Comparison of ENCODE assay signal across 8 mouse cellular contexts in genomic region chr10:44005677-44006641, GRCm38 (mm10).
A peak's percentile ranks its signal among the peaks of the same experiment; 100 is the strongest.
DNase-seq lines count a peak whose midpoint lies in the region; ATAC-seq and TF ChIP-seq lines count a peak whose summit lies in the region.

No protein-coding gene starts in this region.

- peak; percentile 56 to 60 for DNase-seq in urinary bladder, adult 18-20 months (ENCODE audit: low spot score in 2 of 2)
- no peak for DNase-seq in urinary bladder, postnatal 10 days (ENCODE audit: low spot score)
- DNase-seq in kidney, adult 11 months = peak; percentile 91
- peak; percentile 54 for DNase-seq in lung, adult 2 months
- DNase-seq in spleen, postnatal 36 days (ENCODE audit: low spot score in 2 of 2) = peak; percentile 31 to 41
- no peak for DNase-seq in frontal cortex, postnatal 14 days (ENCODE audit: low spot score in 2 of 2)
- no peak for DNase-seq in cerebellum, adult 18-20 months

- peak overlapping the region; percentile 29 for H3K4me3 ChIP-seq in forebrain, embryonic 13.5 days
- no peak overlapping the region for H3K4me3 ChIP-seq in lung, adult 2 months (replicated peaks; ENCODE audit: extremely low read depth, low read depth, low read length)

- H3K27me3 ChIP-seq in forebrain, embryonic 13.5 days = peaks cover 79% of the 10 kb centered on the region

- WGBS in forebrain, embryonic 13.5 days = 2% methylated on average over 40 of the region's 40 CpGs
- WGBS in lung, adult 2 months = 5% methylated on average over 40 of the region's 40 CpGs

- TF ChIP-seq POLR2A in lung, adult 2 months (IDR thresholded peaks at IDR 0.05; ENCODE audit: borderline replicate concordance, extremely low read depth, low read depth, low read length) = no peak

- peak overlapping the region; percentile 61 for H3K4me2 ChIP-seq in forebrain, embryonic 13.5 days

- H3K4me1 ChIP-seq in forebrain, embryonic 13.5 days = peaks cover 26% of the 10 kb centered on the region
- no peaks in the 10 kb centered on the region; the same call in none of the 2 replicates for H3K4me1 ChIP-seq in lung, adult 2 months (ENCODE audit: control insufficient read depth, insufficient read depth, low read length)

- H3K9ac ChIP-seq in forebrain, embryonic 13.5 days = no peak overlapping the region

- 0 out of 2 replicates have a peak, but pooled peaks have one; percentile 34 for ATAC-seq in forebrain, embryonic 13.5 days

- no peaks in the 10 kb centered on the region for H3K36me3 ChIP-seq in forebrain, embryonic 13.5 days (ENCODE audit: poor library complexity, severe bottlenecking)

- H3K9me3 ChIP-seq in forebrain, embryonic 13.5 days (replicated peaks) = no peaks in the 10 kb centered on the region

- TF ChIP-seq CTCF in lung, adult 2 months (IDR thresholded peaks at IDR 0.05; ENCODE audit: insufficient read depth, low read length) = no peak

- no peak overlapping the region for H3K27ac ChIP-seq in forebrain, embryonic 13.5 days

Comparison
In these comparisons a context has a peak if more than half of its experiments do, and no peak if none do; other contexts are left out.
1. DNase-seq: peak in urinary bladder, adult 18-20 months (2 of 2), kidney, adult 11 months (single experiment), lung, adult 2 months (single experiment) and spleen, postnatal 36 days (2 of 2); none in urinary bladder, postnatal 10 days (single experiment), frontal cortex, postnatal 14 days (0 of 2) and cerebellum, adult 18-20 months (0 of 2).